Mouse (Mus musculus): ENCODE measurements at regions not wholly inside any gene's neighbourhood (a gene's known extent, or its start where the extent isn't known, plus 50 kb on each side); places are given as distances from the start of the nearest gene placed in this dataset.

- no peak for DNase-seq
Observed at GRCm38 (mm10) chr3:11668960-11669359, 1333.5 kb upstream of the Gm38303 start.

GRCm38 (mm10) chr3:11639329-11639728 is 1303.8 kb upstream of the Gm38303 start:
- DNase-seq: no peak

- DNase-seq: peak; percentile 28 to 39
Observed at GRCm38 (mm10) chr3:11601496-11601895, 1266.0 kb upstream of the Gm38303 start.

GRCm38 (mm10) chr3:11563851-11564250 is 1228.4 kb upstream of the Gm38303 start:
- no peak for DNase-seq

- no peak for DNase-seq
Observed at GRCm38 (mm10) chr3:11562901-11563300, 1227.4 kb upstream of the Gm38303 start.

Data from layer of hippocampus, postnatal 36 days (tissue).